Mouse (Mus musculus) MEL (cell line): ENCODE measurements at regions not wholly inside any gene's neighbourhood (a gene's known extent, or its start where the extent isn't known, plus 50 kb on each side); places are given as distances from the start of the nearest gene placed in this dataset.

Experiments used
- DNase-seq: peaks from one replicate; pipeline ENCODE4 v3.0.0; 2011; ENCODE audit warnings: low read depth, low spot score
- H3K27ac ChIP-seq: 2 replicates; pipeline ENCODE4 v1.5.1; 2012; ENCODE audit warnings: low read depth, mild to moderate bottlenecking, control low read depth, low read length, moderate library complexity; ENCODE audit not compliant: control insufficient read depth
- H3K27me3 ChIP-seq, 2 experiments: fragments of 150-350 bp in 1 of 2; sonication (generic) in 1 of 2; 2 replicates each; pipeline ENCODE4 v1.6.1; 2012; ENCODE audit warnings: low read length in 2 of 2, mild to moderate bottlenecking in 2 of 2, improper control_type of control experiment in 1 of 2, moderate library complexity in 1 of 2; ENCODE audit not compliant: insufficient read depth in 2 of 2, control insufficient read depth in 1 of 2
- H3K36me3 ChIP-seq, 2 experiments: 2 replicates each; pipeline ENCODE4 v1.6.1; 2012 to 2014; ENCODE audit warnings: low read length in 2 of 2, improper control_type of control experiment in 1 of 2, inconsistent platforms in 1 of 2, mild to moderate bottlenecking in 1 of 2; ENCODE audit not compliant: insufficient read depth in 2 of 2, control insufficient read depth in 1 of 2
- H3K4me1 ChIP-seq, 2 experiments: fragments of 150-350 bp in 1 of 2; sonication (generic) in 1 of 2; 2 replicates each; pipeline ENCODE4 v1.6.1; 2012; ENCODE audit warnings: low read length in 2 of 2, improper control_type of control experiment in 1 of 2, mild to moderate bottlenecking in 1 of 2; ENCODE audit not compliant: insufficient read depth in 2 of 2, control insufficient read depth in 1 of 2
- H3K4me3 ChIP-seq, 2 experiments: fragments of 150-350 bp in 1 of 2; sonication (generic) in 1 of 2; 2 replicates each; pipeline ENCODE4 v1.5.1; 2012; ENCODE audit warnings: low read depth in 2 of 2, low read length in 2 of 2, mild to moderate bottlenecking in 2 of 2, moderate library complexity in 2 of 2, control low read depth in 1 of 2, improper control_type of control experiment in 1 of 2; ENCODE audit not compliant: control insufficient read depth in 1 of 2, insufficient read depth in 1 of 2
- H3K79me2 ChIP-seq: 2 replicates; pipeline ENCODE4 v1.6.1; 2012; ENCODE audit warnings: mild to moderate bottlenecking, low read length, moderate library complexity; ENCODE audit not compliant: control insufficient read depth, poor library complexity, insufficient read depth
- H3K9ac ChIP-seq: 2 replicates; pipeline ENCODE4 v1.6.1; 2012; ENCODE audit warnings: low read depth, mild to moderate bottlenecking, control low read depth, low read length, moderate library complexity; ENCODE audit not compliant: control insufficient read depth, poor library complexity, severe bottlenecking
- H3K9me3 ChIP-seq: fragments of 150-350 bp; sonication (generic); replicated peaks from 2 replicates; pipeline ENCODE4 v1.6.1; 2012; ENCODE audit warnings: mild to moderate bottlenecking, low read length, improper control_type of control experiment, moderate library complexity; ENCODE audit not compliant: insufficient read depth
- CHD2 ChIP-seq: IDR thresholded peaks from 2 replicates; pipeline ENCODE4 v1.6.1; 2011; ENCODE audit warnings: low read length, improper control_type of control experiment
- E2F4 ChIP-seq: IDR thresholded peaks from 2 replicates; pipeline ENCODE4 v1.6.1; 2011; ENCODE audit warnings: low read depth, low read length, improper control_type of control experiment, borderline replicate concordance
- GATA1 ChIP-seq: IDR thresholded peaks from 2 replicates; pipeline ENCODE4 v1.6.1; 2011; ENCODE audit warnings: low read depth, low read length, improper control_type of control experiment
- JUND ChIP-seq: IDR thresholded peaks from 2 replicates; pipeline ENCODE4 v1.6.1; 2011; ENCODE audit warnings: low read depth, mild to moderate bottlenecking, improper control_type of control experiment, low read length
- MAFK ChIP-seq: IDR thresholded peaks from 2 replicates; pipeline ENCODE4 v1.6.1; 2011; ENCODE audit warnings: low read depth, mild to moderate bottlenecking, low read length, improper control_type of control experiment, borderline replicate concordance
- MAX ChIP-seq: IDR thresholded peaks from 2 replicates; pipeline ENCODE4 v1.6.1; 2011; ENCODE audit warnings: low read length, improper control_type of control experiment
- MXI1 ChIP-seq: IDR thresholded peaks from 2 replicates; pipeline ENCODE4 v1.6.1; 2011; ENCODE audit warnings: mild to moderate bottlenecking, low read depth, low read length, improper control_type of control experiment
- MYC ChIP-seq: IDR thresholded peaks from 2 replicates; pipeline ENCODE4 v1.6.1; 2011; ENCODE audit warnings: low read depth, mild to moderate bottlenecking, low read length, improper control_type of control experiment, moderate library complexity
- NELFE ChIP-seq: IDR thresholded peaks from 2 replicates; pipeline ENCODE4 v1.6.1; 2011; ENCODE audit warnings: low read depth, low read length, improper control_type of control experiment
- SMC3 ChIP-seq: IDR thresholded peaks from 2 replicates; pipeline ENCODE4 v1.6.1; 2011; ENCODE audit warnings: low read depth, low read length, improper control_type of control experiment
- TBP ChIP-seq: IDR thresholded peaks from 2 replicates; pipeline ENCODE4 v1.8.0; 2011; ENCODE audit warnings: low read depth, low read length, improper control_type of control experiment
- ZC3H11A ChIP-seq: IDR thresholded peaks from 2 replicates; pipeline ENCODE4 v1.6.1; 2012; ENCODE audit warnings: low read depth, mild to moderate bottlenecking, inconsistent platforms, low read length, improper control_type of control experiment
- ZKSCAN1 ChIP-seq: IDR thresholded peaks from 2 replicates; pipeline ENCODE4 v1.6.1; 2012; ENCODE audit warnings: low read depth, mild to moderate bottlenecking, inconsistent platforms, low read length, improper control_type of control experiment, moderate library complexity
- ZMIZ1 ChIP-seq: IDR thresholded peaks from 2 replicates; pipeline ENCODE4 v1.6.1; 2012; ENCODE audit warnings: low read depth, mild to moderate bottlenecking, inconsistent platforms, low read length, improper control_type of control experiment, moderate library complexity
- ZNF384 ChIP-seq: IDR thresholded peaks from 2 replicates; pipeline ENCODE4 v1.6.1; 2012; ENCODE audit warnings: low read depth, mild to moderate bottlenecking, inconsistent platforms, low read length, improper control_type of control experiment

DNA sequence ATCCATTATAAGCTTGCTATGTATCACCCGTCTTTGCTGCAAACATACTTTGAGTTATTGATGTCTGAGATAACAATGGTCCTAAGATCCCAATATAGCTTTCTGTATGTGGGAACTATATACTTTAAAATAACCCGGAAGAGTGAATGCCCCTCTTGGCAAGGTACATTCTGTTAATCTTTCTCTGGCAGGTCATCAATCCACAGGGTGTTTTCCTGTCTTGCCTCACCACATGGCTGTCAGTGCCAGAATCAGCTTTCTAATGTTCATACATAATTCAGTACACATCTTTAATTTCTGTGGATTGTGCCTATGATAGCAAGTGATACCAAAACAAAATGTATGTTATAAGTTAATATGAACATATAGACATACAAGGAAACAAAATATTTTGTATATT lies 267.6 kb upstream of the Ppfia2 start:
- H3K27me3 ChIP-seq = no peaks in the 10 kb centered on the region
- TF ChIP-seq E2F4 (no peak), ZKSCAN1 (no peak), CHD2 (no peak), JUND (no peak), SMC3 (no peak), MYC (no peak), MAFK (no peak)
- TF ChIP-seq, all 39 proteins: peak for 0
- Histone ChIP-seq H3K36me3 (no peaks in the 10 kb centered on the region), H3K9me3 (no peaks in the 10 kb centered on the region), H3K9ac (no peak overlapping the region), H3K79me2 (no peaks in the 10 kb centered on the region), H3K27ac (no peak overlapping the region), H3K4me3 (no peak overlapping the region), H3K4me1 (no peaks in the 10 kb centered on the region)
- no peak for DNase-seq

GRCm38 (mm10) chr10:106224251-106224650 lies 245.9 kb upstream of the Ppfia2 start:
- no peaks in the 10 kb centered on the region for H3K79me2 ChIP-seq
- no peak overlapping the region for H3K4me3 ChIP-seq
- H3K9ac ChIP-seq = no peak overlapping the region
- no peaks in the 10 kb centered on the region for H3K4me1 ChIP-seq
- no peak for DNase-seq
- no peaks in the 10 kb centered on the region for H3K36me3 ChIP-seq
- TF ChIP-seq TBP (no peak), MAX (no peak), ZNF384 (no peak), MXI1 (no peak), GATA1 (no peak), ZC3H11A (no peak)
- no peaks in the 10 kb centered on the region for H3K27me3 ChIP-seq
- H3K9me3 ChIP-seq = no peaks in the 10 kb centered on the region
- no peak overlapping the region for H3K27ac ChIP-seq

DNA sequence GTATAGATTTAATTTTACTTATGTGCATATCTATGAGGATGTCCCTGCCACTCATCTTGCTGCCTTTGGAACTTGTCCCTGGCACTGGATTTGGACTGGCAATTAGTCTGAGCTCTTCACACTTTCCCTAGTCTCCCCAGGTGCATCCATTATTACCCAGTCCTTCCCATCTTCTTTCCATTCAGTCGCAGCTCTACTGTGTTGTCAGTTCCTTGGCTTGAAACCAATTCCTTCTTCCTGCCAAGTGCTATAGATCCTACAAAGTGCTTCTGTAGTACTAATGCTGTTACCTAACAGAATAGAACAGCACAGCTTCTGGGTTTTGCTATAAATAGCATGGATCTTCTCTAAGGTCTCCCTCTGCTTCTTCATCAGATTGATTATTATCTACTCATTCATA lies 228.0 kb upstream of the Ppfia2 start:
- no peaks in the 10 kb centered on the region for H3K9me3 ChIP-seq
- no peaks in the 10 kb centered on the region for H3K36me3 ChIP-seq
- no peak for DNase-seq
- no peak overlapping the region for H3K4me3 ChIP-seq
- no peaks in the 10 kb centered on the region for H3K27me3 ChIP-seq
- H3K9ac ChIP-seq = no peak overlapping the region
- TF ChIP-seq SMC3 (no peak), NELFE (no peak), ZMIZ1 (no peak)
- H3K27ac ChIP-seq = no peak overlapping the region
- H3K4me1 ChIP-seq = no peaks in the 10 kb centered on the region
- no peaks in the 10 kb centered on the region for H3K79me2 ChIP-seq
